Mouse (Mus musculus) heart, embryonic 11.5 days (tissue): Measurements from ENCODE around the gene Lypd3. TPM values are rescaled to one million over a fixed set of nuclear protein-coding genes. Genes with fewer than 3 reads are reported as not detected.

Experiments
- ATAC-seq: fragments of 200-750 bp; cut with Nextera tagmentation; replicated peaks from 2 replicates; pipeline ENCODE4 v1.8.0; 2017; ENCODE audit warnings: moderate library complexity; ENCODE audit not compliant: insufficient number of reproducible peaks, low FRiP score, low TSS enrichment
- H3K27ac ChIP-seq: fragments of 300-500 bp; sonication (generic); 2 replicates; pipeline ENCODE4 v1.5.1; 2014; ENCODE audit warnings: mild to moderate bottlenecking, low read depth, low read length
- H3K27me3 ChIP-seq: fragments of 300-500 bp; sonication (generic); 2 replicates; pipeline ENCODE4 v1.6.1; 2014; ENCODE audit warnings: mild to moderate bottlenecking, low read length, mixed read lengths; ENCODE audit not compliant: control insufficient read depth, insufficient read depth
- H3K36me3 ChIP-seq: fragments of 300-500 bp; sonication (generic); 2 replicates; pipeline ENCODE4 v1.6.1; 2014; ENCODE audit warnings: mild to moderate bottlenecking, low read length, moderate library complexity, mixed read lengths; ENCODE audit not compliant: control insufficient read depth, insufficient read depth
- H3K4me1 ChIP-seq: fragments of 300-500 bp; sonication (generic); 2 replicates; pipeline ENCODE4 v1.6.1; 2014; ENCODE audit warnings: low read length; ENCODE audit not compliant: control insufficient read depth, insufficient read depth
- H3K4me2 ChIP-seq: fragments of 300-500 bp; sonication (generic); 2 replicates; pipeline ENCODE4 v1.6.1; 2014; ENCODE audit warnings: mild to moderate bottlenecking, moderate library complexity
- H3K4me3 ChIP-seq: fragments of 300-500 bp; sonication (generic); 2 replicates; pipeline ENCODE4 v1.5.1; 2014; ENCODE audit warnings: low read depth, low read length
- H3K9ac ChIP-seq: fragments of 300-500 bp; sonication (generic); 2 replicates; pipeline ENCODE4 v1.6.1; 2014; ENCODE audit warnings: mild to moderate bottlenecking, low read depth, low read length, moderate library complexity
- H3K9me3 ChIP-seq: fragments of 300-500 bp; sonication (generic); replicated peaks from 2 replicates; pipeline ENCODE4 v1.6.1; 2016; ENCODE audit warnings: low read length; ENCODE audit not compliant: control insufficient read depth
- WGBS: fragments of 180-500 bp; shearing (Covaris S2); extraction: QIAGEN DNeasy Blood & Tissue Kit; methylation state at CpG from one replicate; pipeline ENCODE4 v1.1.7; 2014; ENCODE audit not compliant: insufficient replicate concordance; 5-methylcytosine and 5-hydroxymethylcytosine counted together
- polyA plus RNA-seq: library from polyadenylated mRNA; unstranded; fragments of >200 nt; fragmentation: Nextera tagmentation; extraction: Ambion mirVana; gene quantifications from 2 replicates; pipeline ENCODE4 v1.2.1, GENCODE M21; 2014

Gene Lypd3
- polyA plus RNA-seq, 1 experiment from 2014 or later, result 0.09 TPM

- ATAC-seq, result no peak
- no peaks in the 10 kb centered on the region for H3K36me3 ChIP-seq
- no peak overlapping the region for H3K4me3 ChIP-seq
- H3K27me3 ChIP-seq, result peaks cover 3% of the 10 kb centered on the region; the same call in 1 of the 2 replicates
- no peak overlapping the region for H3K9ac ChIP-seq
- H3K4me1 ChIP-seq, result no peaks in the 10 kb centered on the region
- no peak overlapping the region for H3K27ac ChIP-seq
- WGBS, result 41% methylated on average over 13 of the region's 13 CpGs
- peaks cover 5% of the 10 kb centered on the region; the same call in 1 of the 2 replicates for H3K9me3 ChIP-seq
- no peak overlapping the region for H3K4me2 ChIP-seq
These were observed 16.5 kb upstream of the Lypd3 start for GRCm38 (mm10) chr7:24619671-24620397.

GRCm38 (mm10) chr7:24621193-24621592 lies 15.2 kb upstream of the Lypd3 start:
- H3K36me3 ChIP-seq, result no peaks in the 10 kb centered on the region
- no peaks in the 10 kb centered on the region for H3K4me1 ChIP-seq
- H3K4me3 ChIP-seq, result no peak overlapping the region
- no peak overlapping the region for H3K27ac ChIP-seq
- no peak overlapping the region for H3K4me2 ChIP-seq
- H3K9me3 ChIP-seq, result peaks cover 5% of the 10 kb centered on the region; the same call in 1 of the 2 replicates
- no peak for ATAC-seq
- H3K27me3 ChIP-seq, result peaks cover 3% of the 10 kb centered on the region; the same call in 1 of the 2 replicates
- 72% methylated on average over 3 of the region's 3 CpGs for WGBS
- H3K9ac ChIP-seq, result no peak overlapping the region

GRCm38 (mm10) chr7:24622967-24623366 lies 13.4 kb upstream of the Lypd3 start:
- Histone ChIP-seq H3K9ac (no peak overlapping the region), H3K36me3 (no peaks in the 10 kb centered on the region), H3K9me3 (peaks cover 5% of the 10 kb centered on the region; the same call in 1 of the 2 replicates), H3K4me1 (no peaks in the 10 kb centered on the region), H3K4me2 (no peak overlapping the region), H3K4me3 (no peak overlapping the region), H3K27me3 (peaks cover 3% of the 10 kb centered on the region; the same call in 1 of the 2 replicates), H3K27ac (no peak overlapping the region)
- 80% methylated on average over 6 of the region's 6 CpGs for WGBS
- ATAC-seq, result no peak

- 12% methylated on average over 32 of the region's 33 CpGs for WGBS
- Histone ChIP-seq H3K36me3 (no peaks in the 10 kb centered on the region), H3K4me2 (peak overlapping the region; percentile 64), H3K27ac (no peak overlapping the region), H3K4me1 (no peaks in the 10 kb centered on the region), H3K9me3 (no peaks in the 10 kb centered on the region), H3K27me3 (no peaks in the 10 kb centered on the region; the same call in 1 of the 2 replicates), H3K9ac (peak overlapping the region; percentile 64; the same call in 1 of the 2 replicates), H3K4me3 (peak overlapping the region; percentile 23)
- peak; percentile 81 for ATAC-seq
These were observed 7.4 kb upstream of the Lypd3 start for GRCm38 (mm10) chr7:24628685-24629610.

- H3K9me3 ChIP-seq, result no peaks in the 10 kb centered on the region
- H3K27me3 ChIP-seq, result no peaks in the 10 kb centered on the region; the same call in 1 of the 2 replicates
- no peaks in the 10 kb centered on the region for H3K36me3 ChIP-seq
- H3K4me2 ChIP-seq, result no peak overlapping the region
- no peak overlapping the region for H3K9ac ChIP-seq
- WGBS, result 75% methylated on average over 4 of the region's 4 CpGs
- H3K4me3 ChIP-seq, result no peak overlapping the region
- H3K4me1 ChIP-seq, result no peaks in the 10 kb centered on the region
- H3K27ac ChIP-seq, result no peak overlapping the region
- no peak for ATAC-seq
These were observed 6.7 kb upstream of the Lypd3 start for GRCm38 (mm10) chr7:24629672-24630071.

- 76% methylated on average over 10 of the region's 10 CpGs for WGBS
- no peaks in the 10 kb centered on the region for H3K36me3 ChIP-seq
- H3K9me3 ChIP-seq, result no peaks in the 10 kb centered on the region
- H3K27me3 ChIP-seq, result no peaks in the 10 kb centered on the region; the same call in 1 of the 2 replicates
- no peak overlapping the region for H3K9ac ChIP-seq
- H3K4me2 ChIP-seq, result no peak overlapping the region
- no peak overlapping the region for H3K4me3 ChIP-seq
- ATAC-seq, result no peak
- H3K4me1 ChIP-seq, result no peaks in the 10 kb centered on the region
- H3K27ac ChIP-seq, result no peak overlapping the region
These were observed 6.1 kb upstream of the Lypd3 start for GRCm38 (mm10) chr7:24630116-24630880.

GRCm38 (mm10) chr7:24637046-24637445 lies 696 bp downstream of the Lypd3 start:
- no peak overlapping the region for H3K4me3 ChIP-seq

More at GRCm38 (mm10) chr7:24637046-24637445, 696 bp downstream of the Lypd3 start:
- 3% methylated on average over 18 of the region's 18 CpGs for WGBS
- Histone ChIP-seq H3K9me3 (no peaks in the 10 kb centered on the region), H3K36me3 (no peaks in the 10 kb centered on the region), H3K27ac (no peak overlapping the region), H3K9ac (no peak overlapping the region), H3K4me1 (no peaks in the 10 kb centered on the region), H3K27me3 (peaks cover 51% of the 10 kb centered on the region), H3K4me2 (no peak overlapping the region)
- no peak for ATAC-seq
